Mouse (Mus musculus) layer of hippocampus, adult 8-10 months (tissue): ENCODE measurements around the gene Tmem245. TPM values are rescaled to one million over a fixed set of nuclear protein-coding genes. Genes with fewer than 3 reads are reported as not detected.
A peak's percentile ranks its signal among the peaks of the same experiment; 100 is the strongest.

ENCODE experiments used
- DNase-seq, 2 experiments: peaks; one replicate each; pipeline ENCODE4 v3.0.0; 2022; ENCODE audit warnings: low spot score in 2 of 2
- total RNA-seq, 4 experiments: library from RNA; stranded (reverse); gene quantifications; 2 replicates each; pipeline ENCODE4 v1.2.4; 2022

The Tmem245 gene
- total RNA-seq, 4 experiments from 2014 or later, result 30.9 to 42.1 (median 33.8) TPM

GRCm38 (mm10) chr4:56865971-56866370, 81.3 kb downstream of the Tmem245 start:
- no peak for DNase-seq

GRCm38 (mm10) chr4:56865003-56865511, 82.2 kb downstream of the Tmem245 start, which contains the start of gene Ctnnal1:
Ctnnal1 (minus strand) TSS chr4:56865188.
- peak; percentile 81 to 86 for DNase-seq

- peak in 1 of 2 experiments; percentile 35 for DNase-seq
These were observed 82.7 kb downstream of the Tmem245 start for GRCm38 (mm10) chr4:56864417-56865001.

- DNase-seq, result no peak
These were observed 83.2 kb downstream of the Tmem245 start for GRCm38 (mm10) chr4:56864016-56864415.

GRCm38 (mm10) chr4:56861551-56861950, 85.7 kb downstream of the Tmem245 start:
- no peak for DNase-seq

- DNase-seq, result no peak
These were observed 88.5 kb downstream of the Tmem245 start for GRCm38 (mm10) chr4:56858733-56859132.

GRCm38 (mm10) chr4:56856371-56856949, 90.8 kb downstream of the Tmem245 start:
- no peak for DNase-seq

GRCm38 (mm10) chr4:56855935-56856334, 91.3 kb downstream of the Tmem245 start:
- no peak for DNase-seq

GRCm38 (mm10) chr4:56850724-56851123, 96.5 kb downstream of the Tmem245 start:
- no peak for DNase-seq

- no peak for DNase-seq
These were observed 99.2 kb downstream of the Tmem245 start for GRCm38 (mm10) chr4:56848044-56848443.

GRCm38 (mm10) chr4:56847400-56847799, 99.8 kb downstream of the Tmem245 start:
- no peak for DNase-seq

GRCm38 (mm10) chr4:56845896-56846533, 101.2 kb downstream of the Tmem245 start:
- no peak for DNase-seq

- DNase-seq, result no peak
These were observed 102.3 kb downstream of the Tmem245 start for GRCm38 (mm10) chr4:56844911-56845310.

GRCm38 (mm10) chr4:56843963-56844362, 103.3 kb downstream of the Tmem245 start:
- DNase-seq, result no peak

- no peak for DNase-seq
These were observed 104.7 kb downstream of the Tmem245 start for GRCm38 (mm10) chr4:56842501-56842900.

- DNase-seq, result no peak
These were observed 106.9 kb downstream of the Tmem245 start for GRCm38 (mm10) chr4:56840297-56840696.

- DNase-seq, result no peak
These were observed 109.6 kb downstream of the Tmem245 start for GRCm38 (mm10) chr4:56837661-56838060.

- no peak for DNase-seq
These were observed 115.2 kb downstream of the Tmem245 start for GRCm38 (mm10) chr4:56831998-56832397.

- DNase-seq, result no peak
These were observed 116.1 kb downstream of the Tmem245 start for GRCm38 (mm10) chr4:56831013-56831609.

GRCm38 (mm10) chr4:56829511-56829921, 117.7 kb downstream of the Tmem245 start:
- DNase-seq, result peak; percentile 54 to 67

GRCm38 (mm10) chr4:56828932-56829331, 118.3 kb downstream of the Tmem245 start:
- no peak for DNase-seq

GRCm38 (mm10) chr4:56824231-56824630, 123.0 kb downstream of the Tmem245 start:
- DNase-seq, result no peak
